Mouse (Mus musculus): ENCODE results near the gene Epor.

Gene Epor

DNA sequence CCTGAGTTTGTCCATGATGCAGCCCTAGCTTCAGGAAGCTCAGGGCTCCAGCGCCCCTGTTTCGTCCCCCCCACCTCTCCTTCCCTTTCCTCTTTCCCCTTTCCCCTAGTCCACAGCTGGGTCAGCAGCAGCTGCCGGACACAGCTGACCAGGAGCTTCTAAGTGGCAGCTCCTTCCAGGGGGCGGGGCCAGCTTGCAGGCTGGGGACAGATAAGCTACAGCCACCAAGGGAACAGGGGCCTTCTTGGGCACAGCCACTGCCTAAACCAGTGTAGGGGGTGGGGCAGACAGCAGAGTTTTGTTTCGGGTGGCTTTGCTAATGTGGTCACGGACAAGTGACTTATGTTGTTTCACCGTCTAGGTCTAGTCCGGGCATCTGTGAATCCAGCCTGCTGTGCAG is at the start of gene Epor:
Gene Epor (minus strand): TSS at position 90 of the 400 bp plus-strand sequence.
- no peak for DNase-seq (ENCODE audit: low spot score in 2 of 2)

DNA sequence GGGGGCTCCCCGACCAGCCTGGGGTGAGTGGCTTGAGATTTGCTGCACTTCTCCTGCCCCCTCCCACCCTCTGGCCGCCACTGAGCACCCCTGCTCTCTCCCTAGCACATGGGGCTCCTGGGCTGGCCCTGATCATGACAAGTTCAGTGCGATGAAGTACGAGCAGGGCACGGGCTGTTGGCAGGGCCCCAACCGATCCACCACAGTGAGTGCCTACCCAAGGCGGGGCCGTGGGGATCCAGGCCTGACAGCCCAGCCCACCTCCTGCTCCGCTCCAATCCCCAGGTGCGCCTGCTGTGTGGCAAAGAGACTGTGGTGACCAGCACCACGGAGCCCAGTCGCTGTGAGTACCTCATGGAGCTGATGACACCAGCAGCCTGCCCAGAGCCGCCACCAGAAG is 49.4 kb upstream of the Epor start:
- no peak for DNase-seq (ENCODE audit: low spot score in 2 of 2)

DNA sequence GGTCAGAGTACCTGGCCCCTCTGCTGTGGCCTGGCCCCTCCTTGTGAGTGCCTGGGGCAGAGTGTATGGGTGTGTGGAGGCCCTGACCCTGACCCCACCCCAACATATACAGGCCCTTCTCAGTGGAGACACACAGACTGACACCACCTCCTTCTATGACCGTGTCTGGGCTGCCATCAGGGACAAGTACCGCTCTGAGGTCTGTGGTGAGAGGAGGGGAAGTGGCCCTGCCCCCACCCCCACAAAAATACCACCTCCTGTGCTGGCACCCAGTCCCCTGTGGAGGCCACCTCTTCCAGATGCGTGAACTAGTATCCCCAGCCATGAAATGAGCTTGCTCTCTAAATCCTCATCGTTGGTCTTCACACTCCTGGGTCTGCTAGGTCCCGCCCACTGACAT is 47.7 kb upstream of the Epor start:
- no peak for DNase-seq (ENCODE audit: low spot score in 2 of 2)

- DNase-seq (ENCODE audit: low spot score in 2 of 2): no peak
Measured at GRCm38 (mm10) chr9:22004546-22004945, 41.2 kb upstream of the Epor start.

GRCm38 (mm10) chr9:22003163-22003554 is 39.9 kb upstream of the Epor start:
- DNase-seq (ENCODE audit: low spot score in 2 of 2): no peak

DNA sequence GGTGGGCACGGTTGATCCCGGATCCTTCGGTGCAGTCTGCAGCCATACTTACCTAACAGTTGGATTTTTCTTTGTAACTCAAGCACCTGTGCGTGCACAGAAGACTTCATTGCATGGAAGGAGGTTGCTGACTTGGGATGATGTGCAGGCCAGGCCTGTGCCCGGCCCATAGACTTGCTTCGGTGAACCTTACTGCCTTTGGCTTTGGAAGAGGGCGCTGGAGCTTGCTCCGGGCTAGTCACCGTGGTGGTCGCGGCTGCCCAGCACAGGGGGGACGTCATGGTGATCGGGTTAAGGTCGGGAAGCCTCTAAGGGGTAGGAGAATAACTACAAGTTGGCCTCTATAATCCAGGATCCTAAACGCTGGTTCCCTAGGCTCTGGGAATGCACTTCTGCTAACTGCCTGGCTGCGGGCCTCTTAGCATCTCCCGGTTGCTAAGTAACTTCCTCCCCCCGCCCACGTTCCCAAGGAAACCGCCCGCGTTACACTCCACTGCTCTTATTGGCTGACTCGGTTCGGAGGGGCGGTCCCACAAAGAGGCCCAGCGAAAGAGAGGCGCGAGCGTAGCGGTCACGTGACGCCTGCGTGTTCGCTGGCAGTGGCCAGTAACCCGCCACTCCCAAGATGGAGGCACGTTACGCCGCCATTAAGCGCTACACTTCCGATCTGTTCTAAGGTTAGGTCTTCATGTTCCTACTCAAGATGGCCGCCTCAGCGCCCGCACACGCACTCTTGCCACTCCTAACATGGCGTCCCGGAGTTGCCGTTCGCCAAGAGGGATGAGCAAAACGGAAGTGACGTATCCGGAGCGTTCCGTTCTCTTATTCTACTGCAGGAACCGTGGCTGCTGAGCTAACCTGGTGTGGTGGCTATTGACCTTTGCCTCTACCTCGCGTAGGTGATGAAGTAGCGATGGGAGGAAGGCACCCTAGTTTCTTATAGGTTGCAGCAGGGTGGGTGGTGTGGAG is 39.2 kb upstream of the Epor start, which contains the start of the genes Ccdc151 and Prkcsh:
Gene Ccdc151 (minus strand): TSS at position 441 of the 969 bp plus-strand sequence.
Gene Prkcsh (plus strand): TSS at position 613 of the 969 bp plus-strand sequence.
- peak; percentile 98 to 99 for DNase-seq (ENCODE audit: low spot score in 2 of 2)

GRCm38 (mm10) chr9:22001633-22002032 is 38.3 kb upstream of the Epor start:
- DNase-seq (ENCODE audit: low spot score in 2 of 2): no peak

DNA sequence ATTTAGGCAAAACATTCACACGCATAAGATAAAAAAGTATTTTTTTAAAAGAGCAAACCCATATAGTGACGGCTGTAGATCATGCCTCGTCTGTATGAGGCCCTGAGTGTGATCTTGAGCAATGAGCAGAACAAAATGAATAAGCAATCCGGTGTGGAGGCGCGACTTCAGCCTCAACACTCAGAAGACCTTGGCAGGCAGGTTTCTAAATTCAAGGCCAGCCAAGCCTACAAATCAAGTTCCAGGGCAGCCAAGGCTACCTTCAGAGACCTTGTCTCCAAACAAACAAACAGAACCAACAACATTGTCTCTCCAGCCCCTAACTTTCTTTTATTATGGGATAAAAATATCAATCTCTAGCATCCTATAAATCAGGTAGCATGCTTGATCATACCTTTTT is 37.0 kb upstream of the Epor start:
- no peak for DNase-seq (ENCODE audit: low spot score in 2 of 2)

- no peak for DNase-seq (ENCODE audit: low spot score in 2 of 2)
Measured at GRCm38 (mm10) chr9:21996178-21996867, 33.0 kb upstream of the Epor start.

GRCm38 (mm10) chr9:21992227-21992626 is 28.9 kb upstream of the Epor start:
- DNase-seq (ENCODE audit: low spot score in 2 of 2): no peak

- DNase-seq (ENCODE audit: low spot score in 2 of 2): no peak
Measured at GRCm38 (mm10) chr9:21989230-21990110, 26.2 kb upstream of the Epor start, which contains the start of gene Rgl3. Gene Rgl3 (minus strand): TSS chr9:21989446.

DNA sequence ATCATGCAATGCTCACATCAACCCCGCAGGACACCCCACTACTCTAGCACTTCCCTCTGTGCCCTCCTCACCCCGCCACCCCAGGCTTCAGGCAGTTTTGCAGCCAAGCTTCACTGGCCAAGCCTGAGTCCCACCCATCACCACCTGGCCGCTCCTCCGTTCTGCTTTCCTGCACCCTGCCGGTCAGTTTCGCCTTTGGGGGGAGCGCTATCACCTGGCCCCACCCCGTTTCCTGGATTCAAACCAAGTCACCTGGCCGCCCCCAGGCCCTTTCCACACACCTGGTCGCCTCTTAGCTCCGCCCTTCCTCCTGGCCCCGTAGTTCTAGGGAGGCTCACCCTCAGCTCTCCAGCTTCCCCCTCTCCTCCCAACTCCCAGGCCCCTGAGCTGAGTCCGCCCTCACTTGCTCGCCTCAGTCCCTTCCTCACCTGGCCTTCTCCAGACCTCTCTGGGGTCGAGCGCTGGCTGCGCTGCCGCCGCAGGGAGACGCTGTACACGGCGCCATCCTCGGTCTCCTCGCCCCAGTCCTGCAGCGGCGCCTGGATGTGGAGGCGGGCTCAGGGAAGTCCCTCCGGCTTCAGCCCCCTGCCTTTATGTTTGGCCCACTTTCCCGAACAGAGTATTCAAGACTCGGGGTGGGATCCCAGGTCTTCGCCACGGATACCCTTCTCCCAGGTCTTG is 25.3 kb upstream of the Epor start:
- no peak for DNase-seq (ENCODE audit: low spot score in 2 of 2)

- DNase-seq (ENCODE audit: low spot score in 2 of 2): no peak
Measured at GRCm38 (mm10) chr9:21987592-21988342, 24.5 kb upstream of the Epor start.

GRCm38 (mm10) chr9:21983911-21984310 is 20.6 kb upstream of the Epor start:
- no peak for DNase-seq (ENCODE audit: low spot score in 2 of 2)

DNA sequence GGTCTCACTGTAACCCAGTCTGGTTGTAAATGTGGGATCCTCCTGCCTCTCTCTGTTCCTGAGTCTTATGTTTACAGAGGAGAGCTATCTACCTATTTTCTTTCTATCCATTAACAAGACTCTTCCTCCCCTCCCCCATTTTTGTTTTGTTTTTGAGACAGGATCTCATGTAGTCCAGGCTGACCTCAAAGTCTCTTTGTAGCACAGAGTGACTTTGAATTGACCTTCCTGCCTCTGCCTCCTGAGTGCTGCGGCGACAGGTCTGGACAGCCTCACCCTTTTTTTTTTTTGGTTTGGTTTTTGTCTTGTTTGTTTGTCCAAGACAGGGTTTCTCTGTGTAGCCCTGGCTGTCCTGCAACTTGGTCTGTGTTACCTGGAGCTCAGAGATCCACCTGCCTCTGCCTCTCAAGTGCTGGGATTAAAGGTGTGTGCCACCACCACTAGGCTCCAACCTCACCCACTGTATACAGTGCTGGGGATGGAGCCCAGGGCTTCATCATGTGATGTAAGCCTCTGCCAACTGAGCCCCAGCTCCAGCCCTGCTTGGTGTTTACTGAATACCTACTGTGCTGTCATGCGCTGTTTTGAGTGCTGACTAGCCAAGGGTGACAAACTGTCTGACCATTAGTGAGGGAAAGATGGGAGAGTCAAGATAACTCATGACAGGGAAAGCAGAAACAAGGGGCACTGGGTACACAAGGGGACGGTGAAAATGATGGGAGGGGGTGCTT is 15.3 kb upstream of the Epor start:
- no peak for DNase-seq (ENCODE audit: low spot score in 2 of 2)

- DNase-seq (ENCODE audit: low spot score in 2 of 2): peak; percentile 19 to 48
Measured at GRCm38 (mm10) chr9:21977972-21978371, 14.7 kb upstream of the Epor start.

DNA sequence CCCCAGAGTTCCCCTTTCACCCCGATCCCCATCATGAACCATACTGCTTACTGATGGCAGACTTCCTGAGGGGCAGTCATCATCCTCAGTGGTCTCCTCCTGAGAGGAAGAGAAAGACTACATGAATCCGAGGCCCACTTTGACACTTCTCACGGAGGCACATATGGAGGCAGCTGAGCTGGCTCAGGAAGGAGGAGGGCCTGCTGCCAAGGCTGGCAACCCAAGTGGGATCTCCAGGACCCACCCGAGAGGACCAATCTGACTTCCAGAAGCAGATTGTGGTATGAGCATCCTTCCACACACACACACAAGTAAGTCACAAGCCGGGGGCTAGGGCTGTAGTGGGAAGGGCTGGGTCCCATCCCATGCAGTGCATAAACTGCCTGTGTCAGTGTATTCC is 14.0 kb upstream of the Epor start:
- no peak for DNase-seq (ENCODE audit: low spot score in 2 of 2)

- DNase-seq (ENCODE audit: low spot score in 2 of 2): no peak
Measured at GRCm38 (mm10) chr9:21976626-21977175, 13.4 kb upstream of the Epor start.

DNA sequence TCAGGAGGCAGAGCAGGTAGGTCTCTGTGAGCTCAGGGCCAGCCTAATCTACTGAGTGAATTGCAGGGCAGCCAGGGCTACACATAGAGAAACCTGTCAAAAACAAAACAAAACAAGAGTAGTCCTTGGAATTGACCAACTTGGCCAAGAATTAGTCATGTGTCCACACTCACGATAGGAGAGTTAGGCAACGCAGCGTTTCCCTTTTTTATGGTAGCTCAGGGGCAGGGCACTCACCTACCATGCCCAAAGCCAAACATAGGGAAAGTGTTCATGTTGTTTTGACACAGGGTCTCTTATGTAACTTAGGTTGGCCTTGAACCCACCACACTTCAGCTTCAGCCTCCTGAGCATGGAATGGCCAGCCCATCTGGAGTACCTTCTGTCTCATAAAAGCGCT is 6.0 kb upstream of the Epor start:
- DNase-seq (ENCODE audit: low spot score in 2 of 2): no peak

Data from natural killer cell, adult 2 months (primary cell).